Mouse (Mus musculus) kidney, postnatal 0 days (tissue): Measurements from ENCODE around the gene Srebf2. TPM values are rescaled to one million over a fixed set of nuclear protein-coding genes. Genes with fewer than 3 reads are reported as not detected.

Experiments
- ATAC-seq: fragments of 200-750 bp; cut with Nextera tagmentation; replicated peaks from 2 replicates; pipeline ENCODE4 v1.8.0; 2017; ENCODE audit warnings: low read depth, moderate number of reproducible peaks, moderate TSS enrichment, moderate library complexity; ENCODE audit not compliant: low FRiP score
- DNase-seq: peaks from one replicate; pipeline ENCODE4 v3.0.0-alpha.2; 2016; ENCODE audit warnings: low spot score
- H3K27ac ChIP-seq: fragments of 300-500 bp; sonication (generic); 2 replicates; pipeline ENCODE4 v1.5.1; 2014; ENCODE audit warnings: mild to moderate bottlenecking
- H3K27me3 ChIP-seq: fragments of 300-500 bp; sonication (generic); 2 replicates; pipeline ENCODE4 v1.6.1; 2014; ENCODE audit warnings: low read length, mixed read lengths; ENCODE audit not compliant: insufficient read depth
- H3K36me3 ChIP-seq: fragments of 300-500 bp; sonication (generic); 2 replicates; pipeline ENCODE4 v1.6.1; 2014; ENCODE audit warnings: low read length, mixed read lengths; ENCODE audit not compliant: insufficient read depth
- H3K4me1 ChIP-seq: fragments of 300-500 bp; sonication (generic); replicated peaks from 2 replicates; pipeline ENCODE4 v1.6.1; 2014; ENCODE audit warnings: antibody characterized with exemption, low read length, mixed read lengths; ENCODE audit not compliant: insufficient read depth
- H3K4me2 ChIP-seq: fragments of 300-500 bp; sonication (generic); 2 replicates; pipeline ENCODE4 v1.6.1; 2014; ENCODE audit warnings: mild to moderate bottlenecking, low read length, moderate library complexity, mixed read lengths
- H3K4me3 ChIP-seq: fragments of 300-500 bp; sonication (generic); replicated peaks from 2 replicates; pipeline ENCODE4 v1.5.1; 2014; ENCODE audit warnings: low read depth, low read length
- H3K9ac ChIP-seq: fragments of 300-500 bp; sonication (generic); 2 replicates; pipeline ENCODE4 v1.6.1; 2014; ENCODE audit warnings: low read depth, low read length
- H3K9me3 ChIP-seq: fragments of 300-500 bp; sonication (generic); replicated peaks from 2 replicates; pipeline ENCODE4 v1.6.1; 2016; ENCODE audit warnings: low read length, inconsistent platforms, mixed read lengths
- CTCF ChIP-seq: IDR thresholded peaks from 2 replicates; pipeline ENCODE4 v1.5.1; 2016; ENCODE audit warnings: antibody characterized with exemption, low read depth, mild to moderate bottlenecking, moderate library complexity
- WGBS: fragments of 180-500 bp; shearing (Covaris S2); extraction: QIAGEN DNeasy Blood & Tissue Kit; methylation state at CpG from one replicate; pipeline ENCODE4 v1.1.7; 2014; 5-methylcytosine and 5-hydroxymethylcytosine counted together
- polyA plus RNA-seq: library from polyadenylated mRNA; unstranded; fragments of >200 nt; fragmentation: Nextera tagmentation; extraction: Ambion mirVana; gene quantifications from 2 replicates; pipeline ENCODE4 v1.2.1, GENCODE M21; 2015

The Srebf2 gene
- polyA plus RNA-seq, 1 experiment from 2014 or later, result 89.0 TPM

GRCm38 (mm10) chr15:82211911-82212751 is 65.2 kb downstream of the Srebf2 start:
- Histone ChIP-seq H3K9ac (peak overlapping the region; percentile 35; the same call in 1 of the 2 replicates), H3K4me3 (peak overlapping the region; percentile 48), H3K27me3 (peaks cover 54% of the 10 kb centered on the region), H3K4me2 (peak overlapping the region; percentile 81), H3K9me3 (no peaks in the 10 kb centered on the region), H3K27ac (no peak overlapping the region), H3K4me1 (peaks cover 11% of the 10 kb centered on the region; the same call in 1 of the 2 replicates), H3K36me3 (no peaks in the 10 kb centered on the region)
- peak; percentile 15; the same call in 1 of the 2 replicates for TF ChIP-seq CTCF
- ATAC-seq (no peak; the same call in 1 of the 2 replicates), DNase-seq (peak; percentile 28)
- under 1% methylated on average over 75 of the region's 112 CpGs for WGBS

- no peak for DNase-seq
- Histone ChIP-seq H3K27ac (no peak within 1 kb of the TSS), H3K27me3 (peaks cover 51% of the 10 kb centered on the region), H3K9me3 (no peaks in the 10 kb centered on the region), H3K4me1 (peaks cover 11% of the 10 kb centered on the region; the same call in 1 of the 2 replicates), H3K4me3 (peak within 1 kb of the TSS; percentile 48), H3K36me3 (no peaks in the 10 kb centered on the region), H3K9ac (peak within 1 kb of the TSS; percentile 35; the same call in 1 of the 2 replicates), H3K4me2 (peak within 1 kb of the TSS; percentile 81)
- no peak for ATAC-seq
- TF ChIP-seq CTCF, result no peak
- WGBS, result under 1% methylated on average over 16 of the region's 34 CpGs
These were observed 65.7 kb downstream of the Srebf2 start, which contains the start of gene Shisa8 for GRCm38 (mm10) chr15:82212752-82213063. TSS of gene Shisa8 (minus strand) at chr15:82212815.

DNA sequence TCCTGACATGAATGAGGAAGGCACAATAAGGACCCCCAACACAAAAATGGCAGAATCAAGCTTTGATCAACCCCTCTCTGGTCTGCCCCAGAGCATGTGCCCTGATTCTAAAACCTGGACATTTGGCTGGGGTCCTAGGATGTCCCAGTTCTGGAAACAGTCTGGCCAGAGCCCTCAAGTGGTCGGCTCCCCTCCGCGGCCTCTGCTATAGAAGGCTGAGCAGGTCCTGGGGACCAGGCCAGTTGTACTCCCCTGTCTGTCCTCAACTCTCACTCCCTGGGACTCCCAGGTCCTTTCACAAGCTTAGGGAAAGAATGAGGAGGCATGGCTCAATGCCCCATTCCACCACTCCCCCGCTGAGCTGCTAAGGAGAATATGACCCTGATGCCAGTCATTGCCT is 66.2 kb downstream of the Srebf2 start:
- no peak for ATAC-seq
- Histone ChIP-seq H3K9me3 (no peaks in the 10 kb centered on the region), H3K27me3 (peaks cover 48% of the 10 kb centered on the region), H3K4me3 (no peak overlapping the region), H3K4me1 (peaks cover 11% of the 10 kb centered on the region; the same call in 1 of the 2 replicates), H3K4me2 (no peak overlapping the region), H3K9ac (no peak overlapping the region), H3K27ac (no peak overlapping the region), H3K36me3 (no peaks in the 10 kb centered on the region)
- DNase-seq, result no peak
- TF ChIP-seq CTCF, result no peak
- WGBS, result 5% methylated on average over 4 of the region's 4 CpGs

DNA sequence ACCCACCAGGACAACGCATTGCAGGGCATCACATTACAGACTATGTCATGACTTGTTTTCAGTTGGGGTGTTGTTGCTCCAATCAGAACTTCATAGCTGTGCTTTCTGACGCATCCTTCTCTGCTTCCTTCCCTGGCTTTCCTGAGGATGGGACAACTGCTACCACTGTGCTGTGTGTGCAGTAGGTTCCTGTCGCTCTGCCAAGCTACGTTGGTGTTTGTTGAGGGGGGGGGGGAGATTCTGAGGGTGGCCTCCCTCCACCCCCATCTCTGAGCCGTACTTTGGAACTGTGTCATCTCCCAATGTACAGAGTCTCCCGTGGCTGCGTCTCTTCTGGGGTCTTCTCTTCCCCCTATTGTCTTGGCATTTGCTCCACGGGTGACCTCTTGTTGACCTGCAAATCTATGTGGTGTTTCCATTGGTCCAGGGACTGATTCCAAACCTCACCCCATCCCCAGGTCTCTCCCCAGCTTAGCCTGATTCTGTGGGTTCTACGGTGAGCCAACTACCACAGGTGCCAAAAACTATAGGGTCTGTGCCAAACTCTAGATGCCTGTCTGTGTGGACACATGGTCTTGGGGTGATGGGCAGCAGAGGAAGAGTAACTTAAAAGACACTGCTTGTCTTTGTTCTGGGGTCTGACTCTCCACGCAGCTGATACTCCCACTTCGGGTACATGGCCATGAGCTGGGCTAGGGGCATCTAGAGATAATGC is 68.5 kb downstream of the Srebf2 start:
- no peak overlapping the region for H3K4me2 ChIP-seq
- ATAC-seq (no peak), DNase-seq (no peak)
- peaks cover 11% of the 10 kb centered on the region; the same call in 1 of the 2 replicates for H3K4me1 ChIP-seq
- peaks cover 43% of the 10 kb centered on the region for H3K27me3 ChIP-seq
- H3K9me3 ChIP-seq, result no peaks in the 10 kb centered on the region
- H3K4me3 ChIP-seq, result no peak overlapping the region
- 51% methylated on average over 11 of the region's 11 CpGs for WGBS
- no peak overlapping the region for H3K9ac ChIP-seq
- no peak for TF ChIP-seq CTCF
- H3K27ac ChIP-seq, result no peak overlapping the region
- no peaks in the 10 kb centered on the region for H3K36me3 ChIP-seq

DNA sequence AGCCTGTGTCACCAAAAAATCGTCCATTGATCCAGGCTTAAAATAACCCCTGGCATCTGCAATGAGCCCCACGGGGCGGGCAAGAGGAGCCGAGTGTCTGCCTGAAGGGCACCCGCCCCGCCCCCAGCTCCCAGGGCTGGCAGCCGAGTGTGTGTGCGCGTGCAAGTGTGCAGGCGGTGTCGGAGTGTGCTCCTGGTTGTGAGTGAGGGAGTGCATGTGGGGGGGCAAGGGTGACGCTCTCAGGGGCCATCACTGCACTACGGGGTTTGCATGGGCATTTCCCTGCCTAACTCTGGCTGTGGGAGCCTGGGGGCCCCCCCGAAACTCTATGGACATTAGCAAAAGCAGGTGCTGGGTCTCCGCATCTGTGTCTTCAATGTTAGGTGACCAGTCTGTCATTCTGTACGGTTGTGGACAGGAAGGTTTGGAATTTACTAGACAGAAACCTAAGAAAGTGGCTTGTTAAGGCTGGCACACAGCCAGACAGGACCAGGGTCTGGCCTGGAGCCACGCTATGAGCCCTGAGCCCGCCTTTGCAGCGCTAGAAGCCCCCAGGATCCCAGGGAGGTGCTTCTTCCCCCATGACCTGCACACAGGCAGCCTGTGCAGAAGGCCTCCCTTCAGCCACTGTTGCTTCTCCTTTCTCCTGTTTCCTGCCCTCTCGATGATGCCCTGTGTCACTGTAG is 69.3 kb downstream of the Srebf2 start:
- Histone ChIP-seq H3K4me3 (no peak overlapping the region), H3K9me3 (no peaks in the 10 kb centered on the region), H3K27me3 (peaks cover 37% of the 10 kb centered on the region), H3K36me3 (no peaks in the 10 kb centered on the region), H3K9ac (no peak overlapping the region), H3K27ac (no peak overlapping the region), H3K4me1 (peaks cover 11% of the 10 kb centered on the region; the same call in 1 of the 2 replicates), H3K4me2 (no peak overlapping the region)
- DNase-seq, result no peak
- TF ChIP-seq CTCF, result no peak
- no peak for ATAC-seq
- WGBS, result 51% methylated on average over 20 of the region's 20 CpGs

- Histone ChIP-seq H3K9ac (no peak overlapping the region), H3K27me3 (peaks cover 30% of the 10 kb centered on the region), H3K4me1 (peaks cover 6% of the 10 kb centered on the region; the same call in 1 of the 2 replicates), H3K36me3 (no peaks in the 10 kb centered on the region), H3K4me3 (no peak overlapping the region), H3K4me2 (no peak overlapping the region), H3K27ac (no peak overlapping the region), H3K9me3 (no peaks in the 10 kb centered on the region)
- ATAC-seq, result no peak
- WGBS, result 40% methylated on average over 7 of the region's 7 CpGs
- TF ChIP-seq CTCF, result peak; percentile 18; the same call in 1 of the 2 replicates
- no peak for DNase-seq
These were observed 70.1 kb downstream of the Srebf2 start for GRCm38 (mm10) chr15:82217039-82217438.
